Mouse (Mus musculus) lung, adult 2 months (tissue): Measurements from ENCODE around the gene Gstm5.

ENCODE experiments used
- CTCF ChIP-seq: fragments of 200-500 bp; IDR thresholded peaks from 2 replicates; pipeline ENCODE4 v1.5.1; 2011; ENCODE audit warnings: mild to moderate bottlenecking, low read length, control low read depth; ENCODE audit not compliant: insufficient read depth
- POLR2A ChIP-seq: fragments of 200-500 bp; IDR thresholded peaks from 2 replicates; pipeline ENCODE4 v1.6.1; 2011; ENCODE audit warnings: low read depth, mild to moderate bottlenecking, control low read depth, low read length, borderline replicate concordance; ENCODE audit errors: extremely low read depth

GRCm38 (mm10) chr3:107900955-107901673 lies 5.5 kb downstream of the Gstm5 start:
- TF ChIP-seq POLR2A = no peak
- no peak for TF ChIP-seq CTCF
